Mouse (Mus musculus): ENCODE measurements around the gene Bag3.

- TF ChIP-seq EP300 (IDR thresholded peaks at IDR 0.05; ENCODE audit: low read depth) (no peak), CTCF (IDR thresholded peaks at IDR 0.05; ENCODE audit: low read depth) (no peak)
Measured at GRCm38 (mm10) chr7:128511936-128512335, 11.5 kb upstream of the Bag3 start.

Measured in liver, postnatal 0 days (tissue).